Mouse (Mus musculus): ENCODE data around the gene Focad. TPM values are rescaled to one million over a fixed set of nuclear protein-coding genes. Genes with fewer than 3 reads are reported as not detected.
A peak's percentile ranks its signal among the peaks of the same experiment; 100 is the strongest.

Focad gene
- polyA plus RNA-seq, 1 experiment, result 29.6 TPM

DNA sequence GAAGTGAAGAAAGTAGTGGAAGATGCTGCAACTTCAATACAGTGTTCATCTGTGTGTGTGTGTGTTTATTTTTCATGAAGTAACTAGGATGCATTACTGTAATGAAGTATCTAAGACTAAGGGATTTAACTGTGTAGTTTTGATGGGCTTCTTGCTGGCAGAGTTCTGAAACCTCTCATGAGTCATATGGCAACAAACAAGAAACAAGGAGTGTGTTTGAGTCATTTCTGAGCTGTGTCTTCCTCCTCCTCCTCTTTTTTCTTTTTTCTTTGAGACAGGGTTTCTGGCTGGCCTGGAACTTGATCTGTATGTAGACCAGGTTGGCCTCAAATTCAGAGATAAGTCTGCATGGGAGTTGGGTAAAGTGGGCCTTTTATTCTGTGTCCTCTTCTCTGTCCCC is 25.7 kb downstream of the Focad start:
- Histone ChIP-seq H3K4me1 (ENCODE audit: control insufficient read depth, insufficient read depth, low read length) (no peaks in the 10 kb centered on the region), H3K27me3 (ENCODE audit: control insufficient read depth, insufficient read depth, low read length) (no peaks in the 10 kb centered on the region), H3K4me3 (replicated peaks; ENCODE audit: insufficient read depth, low read depth, low read length) (no peak overlapping the region), H3K27ac (ENCODE audit: insufficient read depth, low read length) (no peak overlapping the region)
- TF ChIP-seq POLR2A (IDR thresholded peaks at IDR 0.05; ENCODE audit: borderline replicate concordance, insufficient read depth, low read length), result no peak
- TF ChIP-seq CTCF (IDR thresholded peaks at IDR 0.05; ENCODE audit: borderline replicate concordance, insufficient read depth, low read depth, low read length), result no peak
- no peak for DNase-seq

DNA sequence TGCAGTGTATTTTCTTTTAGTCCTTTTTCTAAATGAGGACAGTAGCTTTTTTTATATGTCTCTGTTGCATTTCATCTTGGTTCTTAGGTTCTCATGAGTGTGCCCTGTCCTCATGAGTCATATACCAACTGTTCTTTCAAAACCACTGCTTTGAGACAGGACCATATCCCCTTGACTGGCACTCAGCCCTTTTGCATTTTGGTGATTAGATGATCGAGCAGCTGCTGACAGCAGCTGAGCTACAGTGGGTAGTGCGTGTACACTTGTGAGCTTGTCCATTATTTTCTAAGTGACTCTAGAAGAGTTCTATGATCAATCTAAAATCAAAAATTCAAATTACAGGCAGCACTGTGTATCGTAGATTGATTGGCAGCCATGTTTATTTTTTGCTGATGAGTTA is 28.0 kb downstream of the Focad start:
- Histone ChIP-seq H3K27me3 (ENCODE audit: control insufficient read depth, insufficient read depth, low read length) (no peaks in the 10 kb centered on the region), H3K4me3 (replicated peaks; ENCODE audit: insufficient read depth, low read depth, low read length) (no peak overlapping the region), H3K27ac (ENCODE audit: insufficient read depth, low read length) (no peak overlapping the region), H3K4me1 (ENCODE audit: control insufficient read depth, insufficient read depth, low read length) (no peaks in the 10 kb centered on the region)
- TF ChIP-seq POLR2A (IDR thresholded peaks at IDR 0.05; ENCODE audit: borderline replicate concordance, insufficient read depth, low read length), result no peak
- no peak for TF ChIP-seq CTCF (IDR thresholded peaks at IDR 0.05; ENCODE audit: borderline replicate concordance, insufficient read depth, low read depth, low read length)
- no peak for DNase-seq
- WGBS, result 86% methylated on average over 3 of the region's 3 CpGs

DNA sequence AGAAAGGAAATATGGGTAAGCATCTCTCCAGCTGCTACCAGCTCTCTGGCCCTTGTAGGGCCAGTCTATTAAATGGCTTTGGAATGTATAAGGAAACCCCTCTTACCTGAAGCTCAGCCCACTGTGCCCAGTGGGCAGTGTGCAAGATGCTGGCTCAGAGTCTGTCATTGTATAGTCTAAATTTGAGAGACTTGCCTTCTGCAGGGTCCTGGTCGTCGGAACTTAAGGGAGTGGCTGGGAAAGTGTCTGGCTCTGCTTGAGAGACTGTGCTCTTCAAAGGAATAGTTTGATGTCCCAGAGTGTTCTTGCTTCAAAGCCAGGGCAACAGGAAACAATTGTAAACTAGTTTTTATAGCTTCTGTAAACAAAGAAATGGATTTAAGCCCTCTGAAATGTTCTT is 41.5 kb downstream of the Focad start:
- DNase-seq, result no peak
- no peak overlapping the region for H3K27ac ChIP-seq (ENCODE audit: insufficient read depth, low read length)

DNA sequence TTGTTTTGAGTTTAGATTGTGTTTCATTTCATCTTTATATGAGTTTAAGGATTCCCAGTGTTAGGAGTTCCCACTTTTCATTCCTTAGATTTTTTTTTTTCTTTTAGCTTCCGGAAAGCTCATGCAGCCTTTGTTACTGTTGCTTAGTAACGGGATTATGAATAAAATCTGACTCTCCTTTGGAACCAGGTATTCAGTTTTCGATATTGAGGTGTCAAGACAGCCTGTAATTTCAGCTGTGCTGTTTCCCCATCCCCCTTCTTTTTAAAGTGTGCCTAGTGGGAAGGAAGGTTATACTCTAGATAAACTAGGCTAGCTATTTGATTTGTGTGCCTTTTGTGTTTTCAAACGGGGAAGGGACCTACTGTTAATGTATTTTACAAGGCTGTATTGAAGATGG is 42.1 kb downstream of the Focad start:
- Histone ChIP-seq H3K27ac (ENCODE audit: insufficient read depth, low read length) (no peak overlapping the region), H3K4me1 (ENCODE audit: control insufficient read depth, insufficient read depth, low read length) (no peaks in the 10 kb centered on the region), H3K4me3 (replicated peaks; ENCODE audit: insufficient read depth, low read depth, low read length) (no peak overlapping the region), H3K27me3 (ENCODE audit: control insufficient read depth, insufficient read depth, low read length) (no peaks in the 10 kb centered on the region)
- no peak for TF ChIP-seq POLR2A (IDR thresholded peaks at IDR 0.05; ENCODE audit: borderline replicate concordance, insufficient read depth, low read length)
- no peak for TF ChIP-seq CTCF (IDR thresholded peaks at IDR 0.05; ENCODE audit: borderline replicate concordance, insufficient read depth, low read depth, low read length)
- 73% methylated on average over 4 of the region's 4 CpGs for WGBS
- DNase-seq, result no peak

More for the DNA sequence above, 41.5 kb downstream of the Focad start:
- H3K4me1 ChIP-seq (ENCODE audit: control insufficient read depth, insufficient read depth, low read length), result no peaks in the 10 kb centered on the region
- TF ChIP-seq POLR2A (IDR thresholded peaks at IDR 0.05; ENCODE audit: borderline replicate concordance, insufficient read depth, low read length) (no peak), CTCF (IDR thresholded peaks at IDR 0.05; ENCODE audit: borderline replicate concordance, insufficient read depth, low read depth, low read length) (no peak)
- WGBS, result 28% methylated on average over 2 of the region's 2 CpGs
- H3K4me3 ChIP-seq (replicated peaks; ENCODE audit: insufficient read depth, low read depth, low read length), result no peak overlapping the region
- no peaks in the 10 kb centered on the region for H3K27me3 ChIP-seq (ENCODE audit: control insufficient read depth, insufficient read depth, low read length)

DNA sequence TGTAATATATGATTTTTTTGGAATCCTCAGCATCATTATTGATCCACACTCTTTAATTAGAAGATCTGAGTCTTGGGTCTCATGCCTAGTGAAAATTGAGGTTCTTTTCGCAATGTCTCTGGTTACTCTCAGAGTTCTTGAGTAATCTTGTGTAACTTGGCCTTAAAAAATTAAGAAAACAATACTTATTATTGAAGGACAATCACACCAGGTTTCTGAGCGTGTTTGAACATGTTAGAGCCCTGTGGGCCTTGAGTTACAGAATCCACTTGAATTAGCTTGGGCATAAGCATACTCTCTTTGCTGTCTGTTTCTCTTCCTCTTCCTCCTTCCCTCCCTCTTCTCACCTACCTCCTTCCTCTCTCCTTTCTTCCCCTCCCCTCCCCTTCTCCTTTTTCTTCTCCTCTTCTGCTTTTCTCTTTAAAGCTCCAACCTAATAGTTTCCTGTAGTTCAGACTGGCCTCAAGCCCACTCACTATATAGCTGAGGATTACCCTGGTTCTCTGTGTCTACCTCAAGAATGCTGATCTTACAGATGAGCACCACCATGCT is 44.0 kb downstream of the Focad start:
- Histone ChIP-seq H3K4me1 (ENCODE audit: control insufficient read depth, insufficient read depth, low read length) (no peaks in the 10 kb centered on the region), H3K4me3 (replicated peaks; ENCODE audit: insufficient read depth, low read depth, low read length) (no peak overlapping the region), H3K27me3 (ENCODE audit: control insufficient read depth, insufficient read depth, low read length) (no peaks in the 10 kb centered on the region), H3K27ac (ENCODE audit: insufficient read depth, low read length) (no peak overlapping the region)
- DNase-seq, result no peak
- WGBS, result 93% methylated on average over 2 of the region's 2 CpGs
- TF ChIP-seq POLR2A (IDR thresholded peaks at IDR 0.05; ENCODE audit: borderline replicate concordance, insufficient read depth, low read length) (no peak), CTCF (IDR thresholded peaks at IDR 0.05; ENCODE audit: borderline replicate concordance, insufficient read depth, low read depth, low read length) (no peak)

DNA sequence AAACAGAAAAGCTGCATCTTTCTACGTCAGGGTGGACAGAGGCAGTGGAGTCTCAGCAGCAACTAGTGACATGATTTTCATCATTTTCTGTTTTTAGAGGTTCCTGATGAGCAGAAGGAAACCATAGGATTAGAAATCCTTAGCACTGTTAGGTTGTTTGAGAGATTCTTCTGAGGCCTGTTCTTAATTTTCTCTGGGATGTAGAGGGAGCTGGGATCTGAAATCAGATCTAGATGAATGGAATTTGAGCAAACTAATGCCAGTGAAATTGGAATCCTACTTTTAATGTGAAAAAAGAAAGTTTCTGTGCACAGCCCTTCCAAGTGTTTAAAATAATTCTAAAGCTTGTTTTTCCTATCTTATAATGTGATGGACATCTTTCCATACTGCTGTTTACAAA is 55.0 kb downstream of the Focad start:
- WGBS, result 25% methylated on average over 1 of the region's 1 CpGs
- no peak overlapping the region for H3K27ac ChIP-seq (ENCODE audit: insufficient read depth, low read length)
- no peaks in the 10 kb centered on the region for H3K27me3 ChIP-seq (ENCODE audit: control insufficient read depth, insufficient read depth, low read length)
- no peaks in the 10 kb centered on the region; the same call in 1 of the 2 replicates for H3K4me1 ChIP-seq (ENCODE audit: control insufficient read depth, insufficient read depth, low read length)
- no peak for DNase-seq
- no peak for TF ChIP-seq CTCF (IDR thresholded peaks at IDR 0.05; ENCODE audit: borderline replicate concordance, insufficient read depth, low read depth, low read length)
- TF ChIP-seq POLR2A (IDR thresholded peaks at IDR 0.05; ENCODE audit: borderline replicate concordance, insufficient read depth, low read length), result no peak
- H3K4me3 ChIP-seq (replicated peaks; ENCODE audit: insufficient read depth, low read depth, low read length), result no peak overlapping the region

DNA sequence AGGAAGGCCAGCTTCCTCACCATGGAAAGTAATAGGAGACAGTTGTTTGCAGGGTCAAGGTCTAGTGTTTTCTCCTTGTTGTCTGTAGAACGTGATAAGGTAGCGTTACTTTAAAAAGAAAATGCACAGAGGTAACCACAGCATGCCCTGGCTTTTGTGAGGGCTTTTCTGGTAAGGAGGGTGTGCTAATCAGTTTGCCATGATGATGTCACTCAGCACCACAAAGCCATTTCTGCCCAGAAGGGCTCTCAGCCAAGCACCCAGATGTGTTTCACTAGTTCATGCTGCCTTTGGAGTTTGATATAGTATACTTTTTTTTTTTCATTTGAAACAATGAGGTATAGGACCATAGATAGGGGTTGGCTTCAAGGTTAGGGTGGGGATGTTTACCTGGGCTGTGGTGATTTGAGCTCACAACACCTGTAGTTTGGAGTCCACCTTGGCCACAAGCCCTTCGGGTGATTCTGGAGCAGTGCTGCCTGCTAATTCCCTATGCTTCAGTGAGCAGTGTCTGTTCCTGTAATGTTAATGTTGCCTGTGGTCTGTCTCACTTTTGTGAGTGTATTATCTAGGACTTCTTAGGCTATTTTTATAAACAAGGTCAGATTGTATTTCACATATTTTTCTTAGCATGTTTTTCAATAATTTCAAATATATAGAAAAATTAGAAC is 61.2 kb downstream of the Focad start:
- Histone ChIP-seq H3K27ac (ENCODE audit: insufficient read depth, low read length) (no peak overlapping the region), H3K27me3 (ENCODE audit: control insufficient read depth, insufficient read depth, low read length) (no peaks in the 10 kb centered on the region), H3K4me1 (ENCODE audit: control insufficient read depth, insufficient read depth, low read length) (peaks cover 5% of the 10 kb centered on the region), H3K4me3 (replicated peaks; ENCODE audit: insufficient read depth, low read depth, low read length) (no peak overlapping the region)
- 62% methylated on average over 3 of the region's 3 CpGs for WGBS
- peak in 1 of 2 experiments; percentile 26 for DNase-seq
- no peak for TF ChIP-seq CTCF (IDR thresholded peaks at IDR 0.05; ENCODE audit: borderline replicate concordance, insufficient read depth, low read depth, low read length)
- TF ChIP-seq POLR2A (IDR thresholded peaks at IDR 0.05; ENCODE audit: borderline replicate concordance, insufficient read depth, low read length), result no peak

DNA sequence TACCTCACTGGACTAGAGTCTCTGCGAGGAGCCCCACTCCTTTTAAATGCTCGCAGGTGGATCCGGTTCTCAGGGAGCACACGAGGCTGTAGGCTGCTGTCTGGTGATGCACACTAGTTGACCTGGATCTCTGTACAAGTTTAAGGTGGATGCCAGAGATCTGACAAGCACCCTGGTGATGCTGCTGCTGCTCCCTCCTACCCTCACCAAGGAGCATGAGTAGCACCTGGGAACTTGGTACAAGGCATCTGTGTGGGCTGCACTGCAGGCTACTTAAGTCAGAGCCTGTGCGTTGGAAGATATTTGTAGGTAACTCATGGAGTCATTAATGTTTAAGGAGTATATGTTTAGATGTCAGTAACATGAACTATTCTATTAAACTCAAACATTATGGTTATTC is 62.5 kb downstream of the Focad start:
- no peak overlapping the region for H3K4me3 ChIP-seq (replicated peaks; ENCODE audit: insufficient read depth, low read depth, low read length)
- TF ChIP-seq CTCF (IDR thresholded peaks at IDR 0.05; ENCODE audit: borderline replicate concordance, insufficient read depth, low read depth, low read length) (no peak), POLR2A (IDR thresholded peaks at IDR 0.05; ENCODE audit: borderline replicate concordance, insufficient read depth, low read length) (no peak)
- no peaks in the 10 kb centered on the region for H3K27me3 ChIP-seq (ENCODE audit: control insufficient read depth, insufficient read depth, low read length)
- peak in 1 of 2 experiments; percentile 28 for DNase-seq
- WGBS, result 41% methylated on average over 5 of the region's 5 CpGs
- peaks cover 5% of the 10 kb centered on the region for H3K4me1 ChIP-seq (ENCODE audit: control insufficient read depth, insufficient read depth, low read length)
- H3K27ac ChIP-seq (ENCODE audit: insufficient read depth, low read length), result no peak overlapping the region

Data from cerebellum, adult 2 months (tissue).